Mouse (Mus musculus) MEL (cell line): ENCODE data around the gene Col8a1.

Experiments
- CTCF ChIP-seq, 3 experiments: IDR thresholded peaks in 2 of 3; conservative IDR thresholded peaks in 1 of 3; 2 replicates each; pipeline ENCODE4 v1.5.1; 2011 to 2012; ENCODE audit warnings: low read length in 3 of 3, low read depth in 2 of 3, mild to moderate bottlenecking in 2 of 3, improper control_type of control experiment in 1 of 3, inconsistent platforms in 1 of 3, mixed read lengths in 1 of 3, moderate library complexity in 1 of 3; ENCODE audit not compliant: control insufficient read depth in 1 of 3, insufficient read depth in 1 of 3, poor library complexity in 1 of 3, severe bottlenecking in 1 of 3
- NELFE ChIP-seq: IDR thresholded peaks from 2 replicates; pipeline ENCODE4 v1.6.1; 2011; ENCODE audit warnings: low read depth, low read length, improper control_type of control experiment
- POLR2A ChIP-seq, 2 experiments: IDR thresholded peaks; 2 replicates each; pipeline ENCODE4 v1.6.1; 2011 to 2012; ENCODE audit warnings: low read length in 2 of 2, mild to moderate bottlenecking in 2 of 2, control low read depth in 1 of 2, improper control_type of control experiment in 1 of 2, low read depth in 1 of 2, moderate library complexity in 1 of 2; ENCODE audit not compliant: control insufficient read depth in 1 of 2, insufficient read depth in 1 of 2, poor library complexity in 1 of 2

- no peak for TF ChIP-seq CTCF (IDR thresholded peaks at IDR 0.05 in 2 of 3, conservative IDR thresholded peaks at IDR 0.05 in 1 of 3; ENCODE audit: control insufficient read depth in 1 of 3, insufficient read depth in 1 of 3, low read depth in 2 of 3, low read length in 3 of 3, poor library complexity in 1 of 3, severe bottlenecking in 1 of 3)
- TF ChIP-seq NELFE, result no peak
- no peak for TF ChIP-seq POLR2A (IDR thresholded peaks at IDR 0.05; ENCODE audit: control insufficient read depth in 1 of 2, insufficient read depth in 1 of 2, low read depth in 1 of 2, low read length in 2 of 2, poor library complexity in 1 of 2)
Observed at GRCm38 (mm10) chr16:57755241-57755640, 704 bp upstream of the Col8a1 start.
